Mouse (Mus musculus): ENCODE data around the gene Ehd4. TPM values are rescaled to one million over a fixed set of nuclear protein-coding genes. Genes with fewer than 3 reads are reported as not detected.

Ehd4 gene
- polyA plus RNA-seq, 1 experiment from 2014 or later: 17.4 TPM

GRCm38 (mm10) chr2:120111596-120111995 is 42.8 kb downstream of the Ehd4 start:
- Histone ChIP-seq H3K36me3 (ENCODE audit: control insufficient read depth, insufficient read depth, low read length) (no peaks in the 10 kb centered on the region), H3K4me3 (ENCODE audit: low read depth, low read length) (no peak overlapping the region), H3K4me1 (ENCODE audit: control insufficient read depth, insufficient read depth, low read length) (no peaks in the 10 kb centered on the region), H3K9ac (ENCODE audit: low read length) (no peak overlapping the region), H3K27me3 (ENCODE audit: control insufficient read depth, insufficient read depth, low read length) (no peaks in the 10 kb centered on the region), H3K27ac (ENCODE audit: low read depth, low read length) (no peak overlapping the region), H3K4me2 (ENCODE audit: low read depth) (no peak overlapping the region), H3K9me3 (ENCODE audit: control insufficient read depth, low read length) (no peaks in the 10 kb centered on the region)
- WGBS: 76% methylated on average over 4 of the region's 4 CpGs
- no peak for ATAC-seq (ENCODE audit: insufficient read depth, low FRiP score, low TSS enrichment)
- DNase-seq (ENCODE audit: low spot score): no peak

GRCm38 (mm10) chr2:120111172-120111571 is 43.2 kb downstream of the Ehd4 start:
- no peak overlapping the region for H3K4me3 ChIP-seq (ENCODE audit: low read depth, low read length)
- H3K4me1 ChIP-seq (ENCODE audit: control insufficient read depth, insufficient read depth, low read length): no peaks in the 10 kb centered on the region
- H3K36me3 ChIP-seq (ENCODE audit: control insufficient read depth, insufficient read depth, low read length): no peaks in the 10 kb centered on the region
- H3K9ac ChIP-seq (ENCODE audit: low read length): no peak overlapping the region
- 84% methylated on average over 3 of the region's 3 CpGs for WGBS
- H3K9me3 ChIP-seq (ENCODE audit: control insufficient read depth, low read length): no peaks in the 10 kb centered on the region
- no peak overlapping the region for H3K4me2 ChIP-seq (ENCODE audit: low read depth)
- H3K27me3 ChIP-seq (ENCODE audit: control insufficient read depth, insufficient read depth, low read length): no peaks in the 10 kb centered on the region
- DNase-seq (ENCODE audit: low spot score) (no peak), ATAC-seq (ENCODE audit: insufficient read depth, low FRiP score, low TSS enrichment) (no peak)
- H3K27ac ChIP-seq (ENCODE audit: low read depth, low read length): no peak overlapping the region

- Histone ChIP-seq H3K4me2 (ENCODE audit: low read depth) (no peak overlapping the region), H3K9me3 (ENCODE audit: control insufficient read depth, low read length) (no peaks in the 10 kb centered on the region), H3K4me3 (ENCODE audit: low read depth, low read length) (no peak overlapping the region), H3K9ac (ENCODE audit: low read length) (no peak overlapping the region), H3K27ac (ENCODE audit: low read depth, low read length) (no peak overlapping the region), H3K36me3 (ENCODE audit: control insufficient read depth, insufficient read depth, low read length) (no peaks in the 10 kb centered on the region), H3K27me3 (ENCODE audit: control insufficient read depth, insufficient read depth, low read length) (no peaks in the 10 kb centered on the region), H3K4me1 (ENCODE audit: control insufficient read depth, insufficient read depth, low read length) (no peaks in the 10 kb centered on the region)
- DNase-seq (ENCODE audit: low spot score): no peak
- ATAC-seq (ENCODE audit: insufficient read depth, low FRiP score, low TSS enrichment): no peak
- WGBS: 93% methylated on average over 4 of the region's 4 CpGs
Observed at GRCm38 (mm10) chr2:120108077-120108476, 46.3 kb downstream of the Ehd4 start.

- Histone ChIP-seq H3K27me3 (ENCODE audit: control insufficient read depth, insufficient read depth, low read length) (no peaks in the 10 kb centered on the region), H3K4me2 (ENCODE audit: low read depth) (no peak overlapping the region), H3K9me3 (ENCODE audit: control insufficient read depth, low read length) (no peaks in the 10 kb centered on the region), H3K4me3 (ENCODE audit: low read depth, low read length) (no peak overlapping the region), H3K4me1 (ENCODE audit: control insufficient read depth, insufficient read depth, low read length) (no peaks in the 10 kb centered on the region), H3K36me3 (ENCODE audit: control insufficient read depth, insufficient read depth, low read length) (no peaks in the 10 kb centered on the region), H3K9ac (ENCODE audit: low read length) (no peak overlapping the region), H3K27ac (ENCODE audit: low read depth, low read length) (no peak overlapping the region)
- ATAC-seq (ENCODE audit: insufficient read depth, low FRiP score, low TSS enrichment) (no peak), DNase-seq (ENCODE audit: low spot score) (no peak)
- 91% methylated on average over 2 of the region's 2 CpGs for WGBS
Observed at GRCm38 (mm10) chr2:120107446-120107845, 47.0 kb downstream of the Ehd4 start.

GRCm38 (mm10) chr2:120106397-120106973 is 47.9 kb downstream of the Ehd4 start:
- DNase-seq (ENCODE audit: low spot score) (no peak), ATAC-seq (ENCODE audit: insufficient read depth, low FRiP score, low TSS enrichment) (no peak)
- Histone ChIP-seq H3K4me1 (ENCODE audit: control insufficient read depth, insufficient read depth, low read length) (no peaks in the 10 kb centered on the region), H3K9ac (ENCODE audit: low read length) (no peak overlapping the region), H3K4me3 (ENCODE audit: low read depth, low read length) (no peak overlapping the region), H3K27ac (ENCODE audit: low read depth, low read length) (no peak overlapping the region), H3K36me3 (ENCODE audit: control insufficient read depth, insufficient read depth, low read length) (no peaks in the 10 kb centered on the region), H3K27me3 (ENCODE audit: control insufficient read depth, insufficient read depth, low read length) (no peaks in the 10 kb centered on the region), H3K4me2 (ENCODE audit: low read depth) (no peak overlapping the region), H3K9me3 (ENCODE audit: control insufficient read depth, low read length) (no peaks in the 10 kb centered on the region)
- 86% methylated on average over 8 of the region's 8 CpGs for WGBS

GRCm38 (mm10) chr2:120105861-120106260 is 48.5 kb downstream of the Ehd4 start:
- no peaks in the 10 kb centered on the region for H3K36me3 ChIP-seq (ENCODE audit: control insufficient read depth, insufficient read depth, low read length)
- H3K4me1 ChIP-seq (ENCODE audit: control insufficient read depth, insufficient read depth, low read length): no peaks in the 10 kb centered on the region
- no peaks in the 10 kb centered on the region for H3K27me3 ChIP-seq (ENCODE audit: control insufficient read depth, insufficient read depth, low read length)
- no peak overlapping the region for H3K4me3 ChIP-seq (ENCODE audit: low read depth, low read length)
- WGBS: 67% methylated on average over 3 of the region's 3 CpGs
- no peak for ATAC-seq (ENCODE audit: insufficient read depth, low FRiP score, low TSS enrichment)
- no peak for DNase-seq (ENCODE audit: low spot score)
- no peak overlapping the region for H3K4me2 ChIP-seq (ENCODE audit: low read depth)
- H3K9me3 ChIP-seq (ENCODE audit: control insufficient read depth, low read length): no peaks in the 10 kb centered on the region
- H3K9ac ChIP-seq (ENCODE audit: low read length): no peak overlapping the region
- no peak overlapping the region for H3K27ac ChIP-seq (ENCODE audit: low read depth, low read length)

GRCm38 (mm10) chr2:120102881-120103280 is 51.5 kb downstream of the Ehd4 start:
- Histone ChIP-seq H3K36me3 (ENCODE audit: control insufficient read depth, insufficient read depth, low read length) (no peaks in the 10 kb centered on the region), H3K9ac (ENCODE audit: low read length) (no peak overlapping the region), H3K9me3 (ENCODE audit: control insufficient read depth, low read length) (no peaks in the 10 kb centered on the region), H3K4me3 (ENCODE audit: low read depth, low read length) (no peak overlapping the region), H3K4me1 (ENCODE audit: control insufficient read depth, insufficient read depth, low read length) (no peaks in the 10 kb centered on the region), H3K27me3 (ENCODE audit: control insufficient read depth, insufficient read depth, low read length) (no peaks in the 10 kb centered on the region), H3K4me2 (ENCODE audit: low read depth) (no peak overlapping the region), H3K27ac (ENCODE audit: low read depth, low read length) (no peak overlapping the region)
- 53% methylated on average over 6 of the region's 6 CpGs for WGBS
- ATAC-seq (ENCODE audit: insufficient read depth, low FRiP score, low TSS enrichment) (no peak), DNase-seq (ENCODE audit: low spot score) (no peak)

- Histone ChIP-seq H3K36me3 (ENCODE audit: control insufficient read depth, insufficient read depth, low read length) (no peaks in the 10 kb centered on the region), H3K4me2 (ENCODE audit: low read depth) (no peak overlapping the region), H3K27ac (ENCODE audit: low read depth, low read length) (no peak overlapping the region), H3K9ac (ENCODE audit: low read length) (no peak overlapping the region), H3K4me3 (ENCODE audit: low read depth, low read length) (no peak overlapping the region), H3K4me1 (ENCODE audit: control insufficient read depth, insufficient read depth, low read length) (no peaks in the 10 kb centered on the region), H3K9me3 (ENCODE audit: control insufficient read depth, low read length) (no peaks in the 10 kb centered on the region), H3K27me3 (ENCODE audit: control insufficient read depth, insufficient read depth, low read length) (no peaks in the 10 kb centered on the region)
- whole genome bisulfite sequencing: 56% methylated on average over 2 of the region's 2 CpGs
- DNase-seq (ENCODE audit: low spot score): no peak
- no peak for ATAC-seq (ENCODE audit: insufficient read depth, low FRiP score, low TSS enrichment)
Observed at GRCm38 (mm10) chr2:120102450-120102849, 52.0 kb downstream of the Ehd4 start.

GRCm38 (mm10) chr2:120101961-120102360 is 52.4 kb downstream of the Ehd4 start:
- no peak overlapping the region for H3K4me3 ChIP-seq (ENCODE audit: low read depth, low read length)
- no peak overlapping the region for H3K4me2 ChIP-seq (ENCODE audit: low read depth)
- DNase-seq (ENCODE audit: low spot score): no peak
- no peaks in the 10 kb centered on the region for H3K27me3 ChIP-seq (ENCODE audit: control insufficient read depth, insufficient read depth, low read length)
- H3K27ac ChIP-seq (ENCODE audit: low read depth, low read length): no peak overlapping the region
- H3K9me3 ChIP-seq (ENCODE audit: control insufficient read depth, low read length): no peaks in the 10 kb centered on the region
- WGBS: 92% methylated on average over 11 of the region's 11 CpGs
- ATAC-seq (ENCODE audit: insufficient read depth, low FRiP score, low TSS enrichment): no peak
- no peaks in the 10 kb centered on the region for H3K36me3 ChIP-seq (ENCODE audit: control insufficient read depth, insufficient read depth, low read length)
- no peak overlapping the region for H3K9ac ChIP-seq (ENCODE audit: low read length)
- no peaks in the 10 kb centered on the region for H3K4me1 ChIP-seq (ENCODE audit: control insufficient read depth, insufficient read depth, low read length)
